Mouse (Mus musculus) frontal cortex, adult 2 months (tissue): ENCODE data around the gene Mettl23. TPM values are rescaled to one million over a fixed set of nuclear protein-coding genes. Genes with fewer than 3 reads are reported as not detected.
A peak's percentile ranks its signal among the peaks of the same experiment; 100 is the strongest.
"Not testable (repeated sequence)": the region's sequence is repeated elsewhere in the genome, so short reads cannot be mapped to it uniquely, and the experiment has no call there.

Experiments used
- DNase-seq, 2 experiments: peaks; one replicate each; pipeline ENCODE4 v3.0.0; 2022; ENCODE audit warnings: low spot score in 1 of 2; ENCODE audit errors: extremely low spot score in 1 of 2
- polyA plus RNA-seq: library from polyadenylated mRNA; depleted of rRNA; stranded (reverse); fragments of >200 nt; gene quantifications from 2 replicates; pipeline ENCODE4 v1.2.3, GENCODE M21; 2012

The Mettl23 gene
- polyA plus RNA-seq, 1 experiment, result 39.8 TPM

- no peak for DNase-seq
Observed at GRCm38 (mm10) chr11:116846593-116847181, 3.6 kb downstream of the Mettl23 start.

- no peak for DNase-seq
Observed at GRCm38 (mm10) chr11:116847187-116848085, 4.4 kb downstream of the Mettl23 start.

GRCm38 (mm10) chr11:116848086-116848876 is 5.2 kb downstream of the Mettl23 start:
- DNase-seq, result no peak

GRCm38 (mm10) chr11:116848877-116849178 is 5.8 kb downstream of the Mettl23 start:
- DNase-seq, result not testable (repeated sequence)

GRCm38 (mm10) chr11:116849587-116849986 is 6.5 kb downstream of the Mettl23 start:
- DNase-seq, result no peak

- DNase-seq, result no peak
Observed at GRCm38 (mm10) chr11:116850085-116850484, 7.0 kb downstream of the Mettl23 start.

GRCm38 (mm10) chr11:116850833-116851477 is 7.9 kb downstream of the Mettl23 start:
- no peak for DNase-seq

- DNase-seq, result no peak
Observed at GRCm38 (mm10) chr11:116851576-116852290, 8.7 kb downstream of the Mettl23 start.

GRCm38 (mm10) chr11:116852291-116852890 is 9.3 kb downstream of the Mettl23 start, which contains the start of gene Mfsd11:
Mfsd11 (plus strand) TSS chr11:116852440.
- DNase-seq, result peak in 1 of 2 experiments; percentile 73

GRCm38 (mm10) chr11:116852891-116853511 is 9.9 kb downstream of the Mettl23 start, which contains the start of gene Srsf2:
Srsf2 (minus strand) TSS chr11:116853094.
- DNase-seq, result peak; percentile 93 to 98

- DNase-seq, result peak; percentile 95 to 98
Observed at GRCm38 (mm10) chr11:116853512-116853928, 10.4 kb downstream of the Mettl23 start.

- DNase-seq, result no peak
Observed at GRCm38 (mm10) chr11:116854279-116854678, 11.2 kb downstream of the Mettl23 start.

- no peak for DNase-seq
Observed at GRCm38 (mm10) chr11:116857183-116857850, 14.2 kb downstream of the Mettl23 start.

GRCm38 (mm10) chr11:116864444-116864843 is 21.4 kb downstream of the Mettl23 start:
- no peak for DNase-seq

GRCm38 (mm10) chr11:116865945-116866585 is 23.0 kb downstream of the Mettl23 start:
- DNase-seq, result no peak

- no peak for DNase-seq
Observed at GRCm38 (mm10) chr11:116868129-116868528, 25.1 kb downstream of the Mettl23 start.

- no peak for DNase-seq
Observed at GRCm38 (mm10) chr11:116869223-116869622, 26.1 kb downstream of the Mettl23 start.

- DNase-seq, result no peak
Observed at GRCm38 (mm10) chr11:116869641-116870040, 26.6 kb downstream of the Mettl23 start.
